Mouse (Mus musculus): ENCODE measurements around the gene Dnaic2.

Gene Dnaic2

GRCm38 (mm10) chr11:114793868-114794545 lies 66.8 kb downstream of the Dnaic2 start:
- in situ Hi-C loops (cut with MboI; ENCODE audit: unreplicated experiment in 2 of 2): no loop called here

GRCm38 (mm10) chr11:114794691-114795090 lies 67.5 kb downstream of the Dnaic2 start:
- in situ Hi-C loops (cut with MboI; ENCODE audit: unreplicated experiment in 2 of 2): loop anchor here (5.0 kb wide), 2 partner anchors 47 to 122 kb away; no protein-coding TSS in a partner anchor

- in situ Hi-C loops (cut with MboI; ENCODE audit: unreplicated experiment in 2 of 2): loop anchor here (5.0 kb wide), 2 partner anchors 48 to 123 kb away; no protein-coding TSS in a partner anchor
Observed at GRCm38 (mm10) chr11:114795231-114795746, 68.1 kb downstream of the Dnaic2 start.

- in situ Hi-C loops (cut with MboI; ENCODE audit: unreplicated experiment in 2 of 2): loop anchor here (5.0 kb wide), 2 partner anchors 49 to 124 kb away; no protein-coding TSS in a partner anchor
Observed at GRCm38 (mm10) chr11:114795848-114796322, 68.7 kb downstream of the Dnaic2 start, which contains the start of gene Btbd17. TSS of gene Btbd17 (minus strand) at chr11:114795945.

- in situ Hi-C loops (cut with MboI; ENCODE audit: unreplicated experiment in 2 of 2): loop anchor here (5.0 kb wide), 2 partner anchors 50 to 125 kb away; no protein-coding TSS in a partner anchor
Observed at GRCm38 (mm10) chr11:114797176-114797575, 70.0 kb downstream of the Dnaic2 start.

- in situ Hi-C loops (cut with MboI; ENCODE audit: unreplicated experiment in 2 of 2): loop anchor here (5.0 kb wide), 2 partner anchors 51 to 126 kb away; no protein-coding TSS in a partner anchor
Observed at GRCm38 (mm10) chr11:114797981-114798380, 70.8 kb downstream of the Dnaic2 start.

- in situ Hi-C loops (cut with MboI; ENCODE audit: unreplicated experiment in 2 of 2): loop anchor here (5.0 kb wide), 2 partner anchors 51 to 126 kb away; no protein-coding TSS in a partner anchor
Observed at GRCm38 (mm10) chr11:114798624-114799023, 71.4 kb downstream of the Dnaic2 start, which contains the start of gene Gpr142. TSS of gene Gpr142 (plus strand) at chr11:114798924.

GRCm38 (mm10) chr11:114801906-114802305 lies 74.7 kb downstream of the Dnaic2 start:
- in situ Hi-C loops (cut with MboI; ENCODE audit: unreplicated experiment in 2 of 2): no loop called here

GRCm38 (mm10) chr11:114802540-114803267 lies 75.5 kb downstream of the Dnaic2 start:
- in situ Hi-C loops (cut with MboI; ENCODE audit: unreplicated experiment in 2 of 2): no loop called here

GRCm38 (mm10) chr11:114803990-114804389 lies 76.8 kb downstream of the Dnaic2 start:
- in situ Hi-C loops (cut with MboI; ENCODE audit: unreplicated experiment in 2 of 2): no loop called here

GRCm38 (mm10) chr11:114807025-114807424 lies 79.8 kb downstream of the Dnaic2 start:
- in situ Hi-C loops (cut with MboI; ENCODE audit: unreplicated experiment in 2 of 2): no loop called here

All from v-Abl transformed pro-B cells (cell line).